Mouse (Mus musculus) kidney, postnatal 25 days (tissue): ENCODE data around the gene Cdhr3.

Experiments used
- DNase-seq, 2 experiments: peaks; one replicate each; pipeline ENCODE4 v3.0.0; 2021; ENCODE audit warnings: mixed read lengths in 2 of 2

Cdhr3 gene

DNA sequence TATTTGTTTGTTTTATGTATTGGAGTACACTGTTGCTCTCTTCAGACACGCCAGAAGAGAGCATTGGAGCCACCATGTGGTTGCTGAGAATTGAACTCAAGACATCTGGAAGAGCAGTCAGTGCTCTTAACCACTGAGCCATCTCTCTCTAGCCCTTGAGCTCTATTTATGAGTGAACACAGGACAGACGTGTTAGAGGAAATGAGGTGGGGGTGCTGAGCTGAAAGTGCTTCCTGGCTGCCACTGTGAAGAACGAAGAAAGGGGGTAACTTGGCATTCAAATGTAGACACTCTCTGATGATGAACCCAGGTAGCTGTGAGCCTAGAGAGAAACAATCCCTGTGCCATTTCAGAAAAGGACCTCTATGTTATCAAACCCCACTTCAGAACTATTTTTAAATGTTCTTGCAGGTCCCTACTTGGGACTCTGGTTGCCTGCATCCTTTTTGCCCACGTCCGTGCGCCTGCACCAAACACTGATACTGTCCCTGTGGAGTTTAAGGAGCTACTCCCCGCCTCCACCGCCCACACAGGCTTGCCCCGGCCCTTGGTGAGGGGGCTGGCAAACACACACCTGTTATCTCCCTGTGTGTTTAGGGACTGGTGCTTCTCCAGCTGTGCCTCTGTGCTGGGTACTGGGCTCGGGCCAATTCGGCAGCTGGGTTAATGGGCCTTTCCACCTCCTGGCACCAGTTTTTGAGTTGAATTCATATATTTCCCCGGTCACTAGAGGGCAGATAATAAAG lies 58.2 kb downstream of the Cdhr3 start:
- no peak for DNase-seq

DNA sequence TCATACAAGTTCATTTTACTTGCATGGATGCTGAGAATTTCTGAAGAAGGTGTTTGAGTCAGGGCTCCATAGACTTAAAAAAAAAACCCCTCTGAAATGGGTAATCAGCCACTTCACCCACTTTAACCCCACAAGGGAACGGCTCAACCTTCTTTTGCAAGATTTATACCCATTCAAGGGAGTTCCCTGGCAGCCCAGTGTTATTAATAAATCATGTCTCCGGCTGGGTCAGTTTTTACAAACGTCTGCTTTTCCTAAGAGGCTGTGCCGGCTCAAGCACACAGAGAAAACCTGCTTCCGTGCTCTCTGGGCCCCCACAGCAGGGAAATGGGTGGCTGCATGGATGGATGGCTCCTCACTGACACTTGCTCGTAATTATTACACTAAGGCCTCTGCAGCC lies 59.5 kb downstream of the Cdhr3 start:
- no peak for DNase-seq

- DNase-seq: peak in 1 of 2 experiments; percentile 7
Observed at GRCm38 (mm10) chr12:33030589-33030988, 62.1 kb downstream of the Cdhr3 start.

- no peak for DNase-seq
Observed at GRCm38 (mm10) chr12:33030066-33030465, 62.6 kb downstream of the Cdhr3 start.

DNA sequence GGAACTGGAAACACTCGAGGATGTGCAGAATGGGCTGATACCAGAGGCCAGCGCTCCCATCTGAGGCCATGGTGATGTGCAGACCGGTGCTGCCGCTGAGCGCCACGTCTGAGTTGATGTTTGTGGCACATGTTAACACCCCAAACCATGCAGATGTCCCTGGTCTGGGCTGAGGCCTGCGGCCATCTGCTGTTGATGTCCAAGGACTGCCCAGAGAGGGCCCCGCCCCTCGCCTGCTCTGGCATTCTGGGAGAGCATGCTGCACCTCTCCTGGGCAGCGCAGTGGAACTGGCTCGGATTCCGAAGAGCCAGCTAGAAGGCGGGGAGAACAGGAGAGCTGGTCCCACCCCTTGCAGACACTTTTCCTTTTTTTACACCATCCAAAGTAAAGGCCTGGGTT lies 64.0 kb downstream of the Cdhr3 start:
- no peak for DNase-seq

DNA sequence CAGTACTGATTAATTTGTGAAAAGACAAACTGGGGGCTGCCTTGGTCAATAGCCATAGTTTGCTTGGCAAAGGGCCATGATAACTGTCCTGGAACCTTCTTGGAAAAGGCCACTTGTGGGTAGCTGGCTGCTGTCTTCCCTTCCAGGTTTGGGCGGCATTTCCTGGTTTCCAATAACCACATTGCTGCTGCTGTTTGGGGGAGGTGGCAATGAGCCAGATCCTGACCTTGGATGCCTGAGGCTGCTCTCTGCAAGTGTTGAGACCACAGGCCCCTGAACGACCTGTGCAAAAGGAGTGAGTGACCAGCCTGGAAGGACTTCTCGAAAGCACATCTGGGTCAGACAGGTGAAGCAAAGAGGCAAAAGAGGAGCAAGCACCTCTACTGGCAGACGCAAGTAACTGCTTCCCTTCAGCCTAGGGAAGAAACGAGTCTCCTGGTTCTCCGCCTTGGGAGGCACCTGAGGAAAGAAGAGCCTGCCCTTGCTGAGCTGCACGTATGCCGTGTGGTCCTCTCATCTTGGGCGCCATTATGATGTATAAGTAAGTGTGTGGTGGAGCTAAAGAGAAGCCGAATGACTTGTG lies 64.5 kb downstream of the Cdhr3 start:
- DNase-seq: no peak

- DNase-seq: peak; percentile 72 to 79
Observed at GRCm38 (mm10) chr12:33027093-33027492, 65.6 kb downstream of the Cdhr3 start.

GRCm38 (mm10) chr12:33024524-33024923 lies 68.2 kb downstream of the Cdhr3 start:
- no peak for DNase-seq

DNA sequence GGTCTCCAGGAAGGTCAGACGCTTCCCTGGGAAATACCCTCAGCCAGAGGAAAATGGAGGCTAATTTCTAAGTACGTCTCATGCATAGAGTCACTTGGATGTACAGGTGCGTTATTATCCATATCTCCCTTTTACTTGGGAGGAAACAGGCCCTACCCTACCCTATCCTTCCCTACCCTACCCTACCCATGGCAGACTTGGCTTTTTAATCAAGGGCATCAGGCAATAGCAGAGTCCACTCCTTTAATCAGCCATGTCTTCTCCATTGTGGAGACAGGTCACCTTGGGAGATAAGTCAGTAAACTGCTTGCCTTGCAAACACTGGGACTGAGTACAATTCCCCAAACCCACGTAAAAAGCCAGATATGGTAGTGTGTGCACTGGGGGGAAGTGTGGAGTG lies 70.9 kb downstream of the Cdhr3 start:
- no peak for DNase-seq

- peak in 1 of 2 experiments; percentile 26 for DNase-seq
Observed at GRCm38 (mm10) chr12:33021140-33021539, 71.5 kb downstream of the Cdhr3 start.

DNA sequence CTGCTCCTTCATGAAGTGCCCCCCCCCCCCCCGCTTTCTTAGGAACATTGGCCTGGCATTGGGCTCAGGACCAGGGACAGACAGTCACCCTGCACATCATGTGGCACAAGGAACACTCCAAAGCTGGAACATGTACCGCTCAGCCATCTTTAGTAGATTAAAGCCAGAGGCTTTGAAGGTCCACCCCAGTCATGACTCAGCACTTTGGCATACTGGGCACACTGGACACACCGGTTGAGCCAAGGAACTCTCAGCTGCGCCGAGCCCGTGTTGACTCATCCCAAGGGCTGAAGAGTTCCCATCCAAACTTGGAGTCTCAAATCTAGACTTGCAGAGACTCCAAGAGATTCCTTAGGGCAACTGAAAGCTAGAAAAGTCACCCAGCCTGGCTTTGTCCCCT lies 72.7 kb downstream of the Cdhr3 start:
- peak in 1 of 2 experiments; percentile 44 for DNase-seq

DNA sequence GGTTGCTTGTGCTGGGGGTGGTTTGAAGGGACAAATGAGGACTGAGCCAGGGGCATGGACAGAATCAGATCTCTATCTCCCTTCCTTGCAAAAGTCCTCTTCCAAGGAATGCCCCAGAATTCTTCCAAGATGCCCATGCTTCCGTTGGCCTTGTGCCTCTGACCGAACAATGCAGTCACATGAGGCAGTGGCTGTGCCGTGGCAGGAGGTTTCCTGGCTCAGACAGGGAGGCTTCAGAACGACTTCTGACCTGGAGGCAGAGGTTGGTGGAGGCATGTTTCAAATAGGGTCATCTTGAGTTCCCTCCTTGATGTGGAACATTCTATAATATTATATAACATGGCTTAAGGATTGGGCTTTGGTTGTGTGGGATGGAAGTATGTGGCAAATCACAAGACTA lies 74.1 kb downstream of the Cdhr3 start:
- peak in 1 of 2 experiments; percentile 74 for DNase-seq

DNA sequence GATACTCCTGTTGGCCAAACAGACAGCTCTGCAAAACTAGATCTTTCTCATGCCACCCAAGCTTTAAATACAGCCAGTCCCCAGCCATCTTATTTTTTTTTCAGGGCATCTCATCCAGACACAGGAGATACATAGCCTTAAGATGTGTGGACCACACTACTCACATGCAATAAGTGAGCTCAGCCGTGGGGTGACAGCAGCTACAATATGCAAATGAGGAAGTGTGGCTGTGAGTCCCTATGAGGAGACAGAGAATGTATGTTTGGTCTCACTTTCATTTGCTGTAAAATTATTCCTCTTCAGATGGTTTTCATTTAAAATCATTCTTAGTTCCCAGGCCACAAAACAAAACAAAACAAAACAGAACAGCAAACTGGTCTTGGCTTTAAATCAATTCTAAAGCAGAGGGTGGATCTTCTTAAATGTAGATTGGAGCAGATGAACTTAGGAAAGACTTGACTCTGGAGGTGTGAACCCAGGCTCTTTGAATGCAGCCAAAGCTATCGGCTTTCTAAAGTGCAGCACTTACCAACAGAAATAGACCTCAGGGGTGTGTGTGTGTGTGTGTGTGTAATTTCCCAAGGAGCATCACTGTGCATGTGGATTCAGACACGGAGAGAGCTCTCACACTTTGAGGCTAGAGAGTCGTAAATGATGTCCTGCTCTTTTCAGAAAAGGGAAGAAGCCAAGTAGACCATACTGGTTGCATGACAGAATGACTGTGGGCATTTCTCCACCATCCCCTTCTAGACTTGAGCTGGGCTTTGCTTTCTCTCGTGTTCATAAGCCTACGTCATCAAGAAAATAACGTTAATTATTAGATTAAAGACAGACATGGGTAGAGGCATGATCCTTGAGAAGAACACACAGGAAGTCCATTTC lies 75.6 kb downstream of the Cdhr3 start:
- DNase-seq: peak in 1 of 2 experiments; percentile 6

- peak; percentile 82 to 84 for DNase-seq
Observed at GRCm38 (mm10) chr12:33015103-33015502, 77.6 kb downstream of the Cdhr3 start.

DNA sequence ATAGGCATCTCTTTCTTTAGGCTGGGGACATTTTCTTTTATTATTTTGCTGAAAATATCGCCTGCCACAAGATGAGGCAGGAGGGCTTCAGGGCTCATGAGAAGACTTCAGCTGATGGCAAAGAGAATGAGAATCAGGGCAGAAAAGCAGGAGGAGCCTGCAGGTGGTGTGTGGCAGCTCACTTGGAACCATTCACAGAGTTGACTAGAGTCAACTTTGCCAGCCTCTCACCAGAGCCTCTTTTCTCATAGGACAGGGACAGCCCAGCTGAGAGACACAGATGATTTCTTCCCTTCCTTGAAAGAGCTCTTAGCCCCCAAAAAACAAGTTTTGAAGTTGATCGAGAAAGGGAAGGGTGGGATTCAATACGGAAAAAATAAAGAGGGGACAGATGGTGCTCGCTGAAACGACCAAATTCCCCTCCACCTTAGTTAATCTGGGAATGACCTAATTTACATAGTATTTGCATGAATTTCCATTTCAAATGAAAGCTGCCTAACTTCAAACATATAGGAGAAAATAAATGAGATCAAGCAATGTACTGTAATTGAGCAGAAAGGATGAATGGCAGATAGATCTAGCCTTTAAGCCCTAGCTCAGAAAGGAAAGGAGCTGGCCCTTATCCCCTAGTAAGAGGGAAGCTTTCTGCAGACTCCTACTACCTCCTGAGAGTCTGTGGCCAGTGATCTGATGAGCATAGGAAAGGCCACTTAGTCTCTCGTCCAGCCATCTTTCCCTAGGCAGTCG lies 78.5 kb downstream of the Cdhr3 start:
- DNase-seq: no peak

- DNase-seq: peak; percentile 64 to 70
Observed at GRCm38 (mm10) chr12:33010026-33010425, 82.6 kb downstream of the Cdhr3 start.

GRCm38 (mm10) chr12:33009206-33009966 lies 83.3 kb downstream of the Cdhr3 start:
- DNase-seq: no peak

DNA sequence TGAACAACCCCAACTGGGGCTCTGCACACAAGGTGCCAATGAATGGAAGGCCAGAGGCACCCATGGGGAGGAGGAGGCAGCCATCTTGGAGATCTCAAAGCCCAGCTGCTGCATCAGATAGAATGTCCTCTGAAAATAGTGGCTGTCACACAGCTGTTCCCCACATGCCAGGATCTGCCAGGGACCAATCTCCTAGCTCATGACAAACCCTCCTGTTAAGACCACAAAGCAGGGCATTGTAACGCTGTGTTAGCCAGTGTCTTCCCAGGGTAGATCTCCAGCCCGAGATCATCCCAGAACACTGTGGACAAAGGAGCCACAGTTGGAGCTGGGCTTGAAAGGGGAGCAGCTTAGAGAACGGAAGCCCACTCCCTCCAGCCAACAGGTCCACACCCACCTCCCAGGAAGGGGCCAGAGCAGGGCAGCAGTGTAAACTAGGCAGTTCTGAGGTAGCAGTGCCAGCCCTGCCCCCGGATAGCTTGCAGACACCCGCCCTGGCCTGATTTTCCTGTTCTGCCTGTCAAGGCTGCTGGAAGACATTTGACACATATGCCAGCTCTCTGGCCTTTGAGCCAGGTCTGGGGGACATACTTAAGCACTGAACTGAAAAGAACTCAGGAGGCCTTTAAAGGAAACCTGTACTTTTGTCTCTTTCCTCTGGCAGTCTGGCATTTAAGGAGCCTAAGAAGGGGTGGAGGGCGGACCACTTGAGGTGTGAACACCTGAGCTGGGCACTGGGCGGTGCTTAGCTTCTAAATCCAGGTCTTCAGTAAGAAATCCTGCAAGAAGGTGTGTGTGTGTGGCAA lies 84.2 kb downstream of the Cdhr3 start:
- peak; percentile 61 to 88 for DNase-seq

DNA sequence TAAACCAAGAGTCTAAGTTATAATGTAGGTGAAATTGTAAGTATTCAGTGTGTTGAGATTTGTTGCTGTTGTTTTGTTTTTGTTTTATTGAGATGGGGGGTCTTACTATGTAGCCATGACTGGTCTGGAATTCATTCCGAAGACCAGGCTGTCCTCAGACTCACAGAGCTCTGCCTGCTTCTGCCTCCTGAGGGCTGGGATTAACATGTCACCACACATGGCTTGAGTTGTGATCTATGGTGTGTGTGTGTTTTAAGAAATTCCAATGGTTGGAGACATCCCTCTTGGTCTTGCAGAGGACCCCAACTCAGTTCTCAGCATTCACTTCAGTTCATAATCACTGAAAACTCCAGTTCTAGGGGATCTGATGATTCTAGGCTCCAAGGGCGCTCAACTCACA lies 85.5 kb downstream of the Cdhr3 start:
- DNase-seq: no peak

DNA sequence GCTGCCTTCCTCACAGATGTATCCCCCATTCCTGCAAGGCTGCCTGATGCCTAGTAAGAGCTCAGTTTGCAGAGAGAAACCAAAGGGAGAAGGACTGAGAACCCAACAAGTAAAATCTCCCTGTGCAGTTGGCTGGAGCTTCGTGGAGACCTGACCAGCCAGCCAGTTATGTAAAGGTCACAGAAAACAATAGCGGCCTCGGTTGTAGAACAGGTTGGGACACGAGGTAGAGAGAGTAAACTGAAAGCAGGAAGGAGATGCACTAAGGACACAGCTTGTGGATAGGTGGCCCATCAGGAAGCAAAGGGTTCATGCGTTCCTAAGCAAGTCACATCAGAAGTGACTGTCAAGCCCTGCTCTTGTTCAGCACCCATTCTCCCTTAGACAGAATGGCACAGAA lies 86.8 kb downstream of the Cdhr3 start:
- no peak for DNase-seq

DNA sequence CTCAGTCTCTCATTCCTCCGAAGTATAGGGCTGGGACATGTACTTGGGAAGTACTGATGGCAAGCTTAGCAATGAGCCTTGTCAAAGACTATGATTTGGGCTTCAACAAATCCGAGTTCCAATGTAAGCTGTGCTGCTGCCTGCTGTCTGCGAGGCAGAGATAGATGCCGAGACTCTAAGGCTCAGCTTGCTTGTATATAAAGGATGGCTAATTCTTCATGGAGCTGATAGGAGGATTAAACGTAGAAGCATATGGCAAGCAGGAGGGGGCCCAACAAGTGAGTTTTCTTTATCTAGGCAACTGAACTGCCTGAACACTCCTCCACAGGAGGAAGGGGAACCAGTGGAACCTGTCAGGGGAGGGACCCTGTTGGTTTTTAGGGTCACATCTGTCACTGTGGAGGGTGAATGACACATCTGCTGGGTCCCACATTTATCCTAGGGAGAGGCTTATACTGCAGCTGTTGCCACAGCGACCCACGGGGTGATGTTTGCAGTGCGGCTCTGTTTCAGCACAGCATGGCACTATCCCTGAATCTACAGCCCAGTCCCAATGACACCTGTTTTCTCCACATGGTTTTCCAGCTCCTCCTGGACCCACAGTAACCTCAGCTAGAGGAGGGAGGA lies 89.2 kb downstream of the Cdhr3 start:
- no peak for DNase-seq
